ENCODE assay signal across 22 mouse cellular contexts in the genomic region with DNA sequence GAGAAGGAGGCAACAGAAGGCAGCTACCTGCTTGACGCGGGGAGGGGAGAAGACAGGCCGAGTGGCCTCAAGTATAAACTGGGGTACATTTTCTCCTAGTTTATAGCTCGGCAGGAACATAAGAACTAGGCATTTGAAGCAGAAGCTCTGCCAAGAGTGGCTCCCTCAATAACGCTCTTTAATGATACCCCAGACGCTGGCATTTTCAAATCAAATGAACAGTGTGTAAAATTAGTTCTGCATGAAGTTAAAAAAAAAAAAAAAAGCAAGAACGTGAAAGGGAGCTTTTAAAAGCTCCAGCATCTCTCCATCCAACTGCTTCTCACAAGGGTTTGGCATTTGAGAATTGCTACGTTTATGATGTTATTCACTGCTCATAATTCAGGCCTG.
DNase-seq lines count a peak whose midpoint lies in the region; ATAC-seq and TF ChIP-seq lines count a peak whose summit lies in the region.
"Had no signal": no experiment of that assay in that cellular context is flagged by ENCODE, and none has a peak within 500 bp of the region (broad histone marks: within the 10 kb centered on the region; RNA-seq: fewer than 3 reads in every experiment).

No protein-coding gene starts in this region.

- H3K27ac ChIP-seq in forebrain, embryonic 16.5 days (ENCODE audit: low read length), result no peak overlapping the region
- no peak overlapping the region for H3K27ac ChIP-seq in forebrain, embryonic 14.5 days (ENCODE audit: low read depth, low read length)
- no peak overlapping the region for H3K27ac ChIP-seq in lung, embryonic 14.5 days (ENCODE audit: low read depth)
- peak overlapping the region; percentile 51; the same call in 1 of the 2 replicates for H3K27ac ChIP-seq in limb, embryonic 15.5 days
- H3K27ac ChIP-seq: heart, embryonic 15.5 days; hindbrain, embryonic 15.5 days had no signal

- no peak for DNase-seq in forebrain, embryonic 14.5 days (ENCODE audit: low spot score)
- peak; percentile 33 for DNase-seq in lung, embryonic 14.5 days
- no peak for DNase-seq in lung, postnatal 4 days
- DNase-seq in brain, embryonic 14.5 days (ENCODE audit: low read depth), result peak; percentile 55
- no peak for DNase-seq in thymus, postnatal 4 days
- no peak for DNase-seq in liver
- DNase-seq: adrenal gland, postnatal 36 days; cerebellum, adult 2 months; gastrocnemius, postnatal 36 days; heart, postnatal 4 days; layer of hippocampus, postnatal 36 days; liver, postnatal 0 days; lung, postnatal 14 days; right cerebral cortex, postnatal 4 days; thymus, postnatal 14 days had no signal

- no peak overlapping the region for H3K9ac ChIP-seq in forebrain, embryonic 16.5 days (replicated peaks; ENCODE audit: low read depth, low read length)
- no peak overlapping the region for H3K9ac ChIP-seq in forebrain, embryonic 14.5 days (ENCODE audit: low read length)
- H3K9ac ChIP-seq in lung, embryonic 14.5 days, result no peak overlapping the region
- H3K9ac ChIP-seq in limb, embryonic 15.5 days, result no peak overlapping the region
- H3K9ac ChIP-seq: heart, embryonic 15.5 days; hindbrain, embryonic 15.5 days; liver, postnatal 0 days had no signal

- H3K4me1 ChIP-seq in forebrain, embryonic 16.5 days (replicated peaks; ENCODE audit: control insufficient read depth, insufficient read depth, low read length), result peaks cover 12% of the 10 kb centered on the region
- H3K4me1 ChIP-seq in forebrain, embryonic 14.5 days (ENCODE audit: control insufficient read depth, insufficient read depth, low read length), result peaks cover 13% of the 10 kb centered on the region; the same call in 1 of the 2 replicates
- H3K4me1 ChIP-seq in lung, embryonic 14.5 days (ENCODE audit: insufficient read depth), result peaks cover 3% of the 10 kb centered on the region; the same call in 1 of the 2 replicates
- H3K4me1 ChIP-seq in limb, embryonic 15.5 days, result peaks cover 27% of the 10 kb centered on the region

- H3K27me3 ChIP-seq in forebrain, embryonic 16.5 days (replicated peaks; ENCODE audit: control insufficient read depth, insufficient read depth, low read length), result no peaks in the 10 kb centered on the region
- H3K27me3 ChIP-seq in forebrain, embryonic 14.5 days (replicated peaks; ENCODE audit: control insufficient read depth, insufficient read depth, low read length), result no peaks in the 10 kb centered on the region
- no peaks in the 10 kb centered on the region for H3K27me3 ChIP-seq in lung, embryonic 14.5 days (ENCODE audit: insufficient read depth, low read length)
- H3K27me3 ChIP-seq in limb, embryonic 15.5 days, result no peaks in the 10 kb centered on the region
- H3K27me3 ChIP-seq: CH12.LX; heart, embryonic 15.5 days; hindbrain, embryonic 15.5 days; megakaryocyte, embryonic 14.5 days had no signal

- WGBS in forebrain, embryonic 16.5 days, result 28% methylated on average over 8 of the region's 8 CpGs
- 26% methylated on average over 8 of the region's 8 CpGs for WGBS in forebrain, embryonic 14.5 days
- 53% methylated on average over 8 of the region's 8 CpGs for WGBS in lung, embryonic 14.5 days
- WGBS in limb, embryonic 15.5 days, result 28% methylated on average over 8 of the region's 8 CpGs

- 0 out of 2 replicates have a peak, but pooled peaks have one; percentile 14 for ATAC-seq in forebrain, embryonic 16.5 days
- no peak for ATAC-seq in forebrain, embryonic 14.5 days
- ATAC-seq in lung, embryonic 14.5 days (ENCODE audit: insufficient read depth), result no peak
- ATAC-seq in limb, embryonic 15.5 days (ENCODE audit: insufficient number of reproducible peaks, low FRiP score, low TSS enrichment, low read depth), result no peak
- ATAC-seq: intestine, embryonic 16.5 days; liver, postnatal 0 days had no signal

- TF ChIP-seq CTCF in lung, embryonic 14.5 days (IDR thresholded peaks at IDR 0.05; ENCODE audit: low read depth), result no peak
- TF ChIP-seq CTCF in brain, embryonic 14.5 days (IDR thresholded peaks at IDR 0.05; ENCODE audit: borderline replicate concordance, extremely low read depth, insufficient read depth, insufficient read length), result no peak

- no peak overlapping the region for H3K4me3 ChIP-seq in forebrain, embryonic 16.5 days (replicated peaks; ENCODE audit: low read length)
- no peak overlapping the region for H3K4me3 ChIP-seq in forebrain, embryonic 14.5 days (ENCODE audit: low read depth, low read length)
- H3K4me3 ChIP-seq in lung, embryonic 14.5 days (ENCODE audit: low read depth, low read length), result no peak overlapping the region
- H3K4me3 ChIP-seq in limb, embryonic 15.5 days, result no peak overlapping the region
- H3K4me3 ChIP-seq: heart, embryonic 15.5 days; hindbrain, embryonic 15.5 days; megakaryocyte, embryonic 14.5 days had no signal

- no peaks in the 10 kb centered on the region for H3K9me3 ChIP-seq in forebrain, embryonic 16.5 days (ENCODE audit: control insufficient read depth, low read length)
- no peaks in the 10 kb centered on the region for H3K9me3 ChIP-seq in forebrain, embryonic 14.5 days (replicated peaks; ENCODE audit: control insufficient read depth, low read length)
- H3K9me3 ChIP-seq in lung, embryonic 14.5 days (ENCODE audit: low read depth, low read length), result no peaks in the 10 kb centered on the region
- H3K9me3 ChIP-seq in limb, embryonic 15.5 days, result no peaks in the 10 kb centered on the region
- H3K9me3 ChIP-seq: heart, embryonic 15.5 days; hindbrain, embryonic 15.5 days; megakaryocyte, embryonic 14.5 days had no signal

- TF ChIP-seq POLR2A in brain, embryonic 14.5 days (IDR thresholded peaks at IDR 0.05; ENCODE audit: borderline replicate concordance, extremely low read depth, insufficient read depth, insufficient read length, poor library complexity, severe bottlenecking), result no peak

- H3K36me3 ChIP-seq in forebrain, embryonic 16.5 days (ENCODE audit: control insufficient read depth, insufficient read depth), result no peaks in the 10 kb centered on the region
- H3K36me3 ChIP-seq in forebrain, embryonic 14.5 days (ENCODE audit: control insufficient read depth, insufficient read depth, low read length), result no peaks in the 10 kb centered on the region
- no peaks in the 10 kb centered on the region for H3K36me3 ChIP-seq in lung, embryonic 14.5 days (ENCODE audit: insufficient read depth)
- H3K36me3 ChIP-seq in limb, embryonic 15.5 days, result no peaks in the 10 kb centered on the region
- H3K36me3 ChIP-seq: heart, embryonic 15.5 days; hindbrain, embryonic 15.5 days had no signal

- no peak overlapping the region for H3K4me2 ChIP-seq in forebrain, embryonic 16.5 days (ENCODE audit: low read length)
- H3K4me2 ChIP-seq in forebrain, embryonic 14.5 days (ENCODE audit: low read length), result no peak overlapping the region
- no peak overlapping the region for H3K4me2 ChIP-seq in lung, embryonic 14.5 days
- H3K4me2 ChIP-seq in limb, embryonic 15.5 days, result no peak overlapping the region
- H3K4me2 ChIP-seq: heart, embryonic 15.5 days; hindbrain, embryonic 15.5 days had no signal

Comparison
In these comparisons a context has a peak if more than half of its experiments do, and no peak if none do; other contexts are left out.
1. DNase-seq: peak in lung, embryonic 14.5 days (single experiment) and brain, embryonic 14.5 days (single experiment); none in forebrain, embryonic 14.5 days (single experiment), lung, postnatal 4 days (0 of 2), thymus, postnatal 4 days (single experiment) and liver (single experiment).